Mouse (Mus musculus) cerebellum, postnatal 10 days (tissue): ENCODE measurements around the gene Washc3.

ENCODE experiments used
- DNase-seq, 2 experiments: peaks; one replicate each; pipeline ENCODE4 v3.0.0; 2021; ENCODE audit warnings: mixed read lengths in 2 of 2

Gene Washc3

DNA sequence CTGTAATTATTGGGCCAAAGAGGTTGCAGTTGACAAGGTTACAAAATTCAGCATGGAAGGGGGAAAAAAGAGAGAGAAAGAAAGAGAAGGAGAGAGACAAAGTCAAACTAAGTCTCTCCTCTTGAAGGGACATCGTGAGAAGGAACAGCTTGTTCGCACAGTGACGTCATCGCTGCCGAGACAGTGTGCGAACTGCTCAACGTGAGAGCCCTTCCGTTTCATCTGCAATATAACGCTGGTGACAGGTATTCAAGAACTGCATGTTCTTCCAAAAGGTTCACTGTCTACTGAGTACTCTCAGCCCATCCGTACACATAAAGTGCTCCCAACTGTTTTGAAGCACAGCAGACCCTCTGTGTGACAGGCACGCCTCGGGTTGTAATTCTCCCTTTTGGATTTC, 59.4 kb downstream of the Washc3 start:
- DNase-seq, result no peak

DNA sequence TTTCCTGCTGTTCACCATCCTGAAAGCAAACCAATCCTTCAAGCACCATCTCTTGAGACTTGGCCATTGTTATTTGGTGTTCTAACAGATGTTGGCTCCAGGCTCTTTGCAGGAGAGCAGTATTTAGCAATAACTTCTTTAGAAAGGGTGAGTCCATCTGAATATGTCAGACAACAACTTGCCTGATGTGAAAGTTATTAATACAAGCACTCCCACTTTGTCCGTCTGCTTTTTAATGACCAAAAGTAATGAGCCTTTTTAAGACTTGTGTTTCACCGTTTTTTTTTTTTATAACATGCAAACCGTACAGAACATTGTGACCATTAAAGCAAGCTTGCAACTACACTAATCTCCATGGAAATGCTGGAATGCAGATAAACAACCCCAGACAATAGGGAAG, 60.3 kb downstream of the Washc3 start:
- DNase-seq, result no peak

DNA sequence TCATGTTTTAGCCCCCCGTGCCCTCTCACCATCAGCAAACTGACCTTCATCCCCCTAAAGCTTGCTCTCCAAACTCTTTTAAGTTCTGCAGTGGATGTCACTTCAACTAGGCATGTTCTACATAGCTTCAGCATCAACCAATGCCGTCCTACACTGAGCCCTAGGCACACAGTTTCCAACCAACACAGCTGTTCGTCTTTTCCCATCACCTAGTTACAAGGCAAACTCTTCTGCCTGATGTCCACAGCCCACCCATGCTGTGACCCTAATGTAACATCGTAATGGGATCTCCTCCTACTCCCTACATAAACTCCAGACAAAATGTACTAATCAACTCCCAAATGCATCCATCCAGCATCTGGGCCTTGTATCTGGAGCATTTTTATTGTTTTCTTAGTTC, 62.5 kb downstream of the Washc3 start:
- no peak for DNase-seq

DNA sequence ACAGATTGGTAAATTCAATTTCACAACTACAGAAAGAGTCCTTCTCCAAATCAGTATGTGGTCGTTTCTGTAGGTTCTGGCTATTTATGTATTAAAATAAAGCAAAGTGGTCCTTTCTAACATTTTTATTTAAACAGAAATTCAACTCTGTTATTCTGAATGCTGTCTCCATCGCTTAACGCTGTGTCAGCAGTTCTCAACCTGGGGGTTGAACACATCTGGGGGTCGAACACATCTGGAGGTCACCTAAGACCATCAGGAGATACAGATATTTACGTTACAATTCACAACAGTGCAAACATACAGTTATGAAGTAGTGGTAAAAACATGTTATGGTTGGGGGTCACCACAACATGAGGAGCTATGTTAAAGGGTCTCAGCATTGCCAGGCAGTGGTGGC, 73.2 kb downstream of the Washc3 start:
- no peak for DNase-seq

DNA sequence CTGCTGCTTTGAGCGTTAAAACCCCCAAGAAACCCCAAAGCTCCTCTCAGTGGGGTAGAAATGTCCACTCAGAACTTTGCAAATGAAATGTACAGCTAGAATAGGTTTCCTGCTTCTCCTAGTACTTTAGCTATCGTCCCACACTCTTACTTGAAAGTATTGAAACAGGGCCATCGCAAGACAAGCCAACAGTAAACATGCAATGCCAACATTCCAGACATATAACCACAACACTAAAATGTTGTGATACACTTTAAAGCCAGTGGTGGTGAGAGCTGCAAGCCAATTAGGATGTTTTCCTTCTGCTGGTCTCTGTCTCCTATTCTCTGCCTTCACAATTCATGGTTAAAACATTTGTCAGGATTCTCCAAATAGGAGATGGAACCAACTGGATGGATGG, 80.8 kb downstream of the Washc3 start:
- DNase-seq, result no peak

DNA sequence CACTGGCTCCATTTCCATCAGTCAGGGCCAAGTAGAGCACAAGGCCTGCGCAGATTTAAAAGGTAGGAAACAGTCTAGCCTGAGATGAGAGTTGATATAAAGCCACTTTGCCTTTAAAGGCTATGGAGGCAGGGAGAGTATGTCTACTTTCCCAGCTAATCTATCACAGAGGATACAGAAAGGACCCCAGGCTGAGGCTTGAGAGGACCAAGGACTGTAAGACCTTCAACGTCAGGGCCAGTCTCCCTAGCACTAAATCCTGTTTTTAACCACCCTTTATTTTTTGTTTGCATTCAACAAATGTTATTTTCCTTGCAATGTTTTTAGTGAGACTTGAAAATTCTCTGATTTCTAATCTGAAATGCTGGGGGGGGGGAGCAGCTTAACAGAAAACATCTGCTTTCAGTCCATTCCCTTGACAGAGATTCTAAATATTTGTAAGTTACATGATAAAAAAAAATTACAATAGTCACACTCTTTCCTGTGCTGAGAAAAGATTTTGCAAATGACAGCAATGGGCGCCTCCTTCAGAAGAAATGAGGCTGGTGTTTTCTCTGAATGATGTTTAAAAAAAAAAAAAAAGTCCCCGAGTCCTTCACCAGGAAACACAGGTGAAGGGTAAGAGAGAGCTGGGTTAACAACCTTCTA, 83.6 kb downstream of the Washc3 start:
- DNase-seq, result no peak

DNA sequence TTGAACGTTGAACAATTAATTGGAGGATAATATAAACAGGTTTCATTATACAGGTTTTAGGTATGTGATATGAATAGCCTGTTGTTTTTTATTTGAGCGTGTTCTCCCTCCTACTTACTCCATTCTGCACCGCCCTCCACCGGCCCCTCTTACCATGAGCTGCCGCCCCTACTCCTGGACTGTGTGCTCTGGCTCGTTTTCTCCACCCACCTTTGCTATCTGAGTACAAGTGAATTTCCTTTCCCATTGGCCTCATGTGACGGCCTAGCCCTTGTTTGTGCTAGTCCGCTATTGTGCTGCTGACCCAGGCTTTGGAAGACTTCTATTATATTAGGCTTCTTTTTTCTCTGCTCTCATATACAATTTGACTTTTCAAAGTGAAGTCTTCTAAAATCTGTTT, 86.4 kb downstream of the Washc3 start:
- DNase-seq, result no peak

DNA sequence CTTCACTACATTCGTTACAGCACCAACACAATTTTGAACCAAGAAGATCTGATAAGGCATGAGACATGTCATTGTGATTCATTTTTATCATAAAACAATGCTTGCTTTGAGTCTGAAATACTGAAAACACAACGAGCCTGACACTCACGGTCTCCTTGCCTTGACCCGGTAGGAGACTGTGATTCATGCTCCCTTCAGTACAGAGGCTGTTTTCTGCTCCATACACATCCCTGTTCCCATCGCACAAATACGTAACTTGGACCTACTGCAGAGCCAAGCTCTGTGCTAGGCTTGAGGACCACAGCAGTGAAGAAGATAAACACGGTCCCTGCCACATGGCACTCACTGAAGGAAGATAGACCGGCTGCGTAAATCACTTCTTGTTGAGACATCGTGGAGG, 87.2 kb downstream of the Washc3 start:
- no peak for DNase-seq

DNA sequence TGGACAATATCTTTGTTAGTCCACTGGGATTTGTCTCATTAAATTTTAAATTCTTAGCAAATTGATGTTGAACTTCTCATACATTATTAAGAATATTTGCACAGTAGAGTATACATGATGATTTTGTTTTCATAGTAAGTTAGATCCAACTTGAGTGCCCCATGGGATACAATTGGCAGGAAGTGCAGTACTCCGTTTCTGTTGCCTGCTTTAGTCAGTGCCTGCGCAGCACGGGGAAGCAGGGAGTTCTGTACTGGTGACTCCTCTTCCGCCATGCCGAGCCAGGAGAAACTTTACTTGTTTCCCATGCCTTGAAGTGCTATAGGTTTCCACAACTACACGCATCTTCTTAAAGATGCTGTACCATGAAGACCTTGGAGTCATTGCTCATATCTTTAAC, 94.2 kb downstream of the Washc3 start:
- DNase-seq, result no peak
